Mouse (Mus musculus) MEL (cell line): ENCODE measurements around the gene Arl13b. TPM values are rescaled to one million over a fixed set of nuclear protein-coding genes. Genes with fewer than 3 reads are reported as not detected.

ENCODE experiments used
- DNase-seq: peaks from one replicate; pipeline ENCODE4 v3.0.0; 2011; ENCODE audit warnings: low read depth, low spot score
- H3K27ac ChIP-seq: 2 replicates; pipeline ENCODE4 v1.5.1; 2012; ENCODE audit warnings: low read depth, mild to moderate bottlenecking, control low read depth, low read length, moderate library complexity; ENCODE audit not compliant: control insufficient read depth
- H3K27me3 ChIP-seq, 2 experiments: fragments of 150-350 bp in 1 of 2; sonication (generic) in 1 of 2; 2 replicates each; pipeline ENCODE4 v1.6.1; 2012; ENCODE audit warnings: low read length in 2 of 2, mild to moderate bottlenecking in 2 of 2, improper control_type of control experiment in 1 of 2, moderate library complexity in 1 of 2; ENCODE audit not compliant: insufficient read depth in 2 of 2, control insufficient read depth in 1 of 2
- H3K36me3 ChIP-seq, 2 experiments: 2 replicates each; pipeline ENCODE4 v1.6.1; 2012 to 2014; ENCODE audit warnings: low read length in 2 of 2, improper control_type of control experiment in 1 of 2, inconsistent platforms in 1 of 2, mild to moderate bottlenecking in 1 of 2; ENCODE audit not compliant: insufficient read depth in 2 of 2, control insufficient read depth in 1 of 2
- H3K4me1 ChIP-seq, 2 experiments: fragments of 150-350 bp in 1 of 2; sonication (generic) in 1 of 2; 2 replicates each; pipeline ENCODE4 v1.6.1; 2012; ENCODE audit warnings: low read length in 2 of 2, improper control_type of control experiment in 1 of 2, mild to moderate bottlenecking in 1 of 2; ENCODE audit not compliant: insufficient read depth in 2 of 2, control insufficient read depth in 1 of 2
- H3K4me3 ChIP-seq, 2 experiments: fragments of 150-350 bp in 1 of 2; sonication (generic) in 1 of 2; 2 replicates each; pipeline ENCODE4 v1.5.1; 2012; ENCODE audit warnings: low read depth in 2 of 2, low read length in 2 of 2, mild to moderate bottlenecking in 2 of 2, moderate library complexity in 2 of 2, control low read depth in 1 of 2, improper control_type of control experiment in 1 of 2; ENCODE audit not compliant: control insufficient read depth in 1 of 2, insufficient read depth in 1 of 2
- H3K79me2 ChIP-seq: 2 replicates; pipeline ENCODE4 v1.6.1; 2012; ENCODE audit warnings: mild to moderate bottlenecking, low read length, moderate library complexity; ENCODE audit not compliant: control insufficient read depth, poor library complexity, insufficient read depth
- H3K9ac ChIP-seq: 2 replicates; pipeline ENCODE4 v1.6.1; 2012; ENCODE audit warnings: low read depth, mild to moderate bottlenecking, control low read depth, low read length, moderate library complexity; ENCODE audit not compliant: control insufficient read depth, poor library complexity, severe bottlenecking
- H3K9me3 ChIP-seq: fragments of 150-350 bp; sonication (generic); replicated peaks from 2 replicates; pipeline ENCODE4 v1.6.1; 2012; ENCODE audit warnings: mild to moderate bottlenecking, low read length, improper control_type of control experiment, moderate library complexity; ENCODE audit not compliant: insufficient read depth
- CHD1 ChIP-seq: IDR thresholded peaks from 2 replicates; pipeline ENCODE4 v1.6.1; 2012; ENCODE audit warnings: low read depth, mild to moderate bottlenecking, inconsistent platforms, low read length, improper control_type of control experiment
- CHD2 ChIP-seq: IDR thresholded peaks from 2 replicates; pipeline ENCODE4 v1.6.1; 2011; ENCODE audit warnings: low read length, improper control_type of control experiment
- EP300 ChIP-seq, 2 experiments: IDR thresholded peaks; 2 replicates each; pipeline ENCODE4 v1.6.1; 2011; ENCODE audit warnings: improper control_type of control experiment in 2 of 2, low read length in 2 of 2, low read depth in 1 of 2, mild to moderate bottlenecking in 1 of 2
- ETS1 ChIP-seq: IDR thresholded peaks from 2 replicates; pipeline ENCODE4 v1.6.1; 2012; ENCODE audit warnings: low read depth, mild to moderate bottlenecking, inconsistent platforms, low read length, improper control_type of control experiment, moderate library complexity
- GABPA ChIP-seq: IDR thresholded peaks from 2 replicates; pipeline ENCODE4 v1.6.1; 2012; ENCODE audit warnings: low read depth, mild to moderate bottlenecking, inconsistent platforms, low read length, improper control_type of control experiment, moderate library complexity
- GATA1 ChIP-seq: IDR thresholded peaks from 2 replicates; pipeline ENCODE4 v1.6.1; 2011; ENCODE audit warnings: low read depth, low read length, improper control_type of control experiment
- HCFC1 ChIP-seq: IDR thresholded peaks from 2 replicates; pipeline ENCODE4 v1.6.1; 2012; ENCODE audit warnings: low read depth, mild to moderate bottlenecking, inconsistent platforms, low read length, improper control_type of control experiment, moderate library complexity
- MAFK ChIP-seq: IDR thresholded peaks from 2 replicates; pipeline ENCODE4 v1.6.1; 2011; ENCODE audit warnings: low read depth, mild to moderate bottlenecking, low read length, improper control_type of control experiment, borderline replicate concordance
- MAX ChIP-seq: IDR thresholded peaks from 2 replicates; pipeline ENCODE4 v1.6.1; 2011; ENCODE audit warnings: low read length, improper control_type of control experiment
- MAZ ChIP-seq: IDR thresholded peaks from 2 replicates; pipeline ENCODE4 v1.6.1; 2012; ENCODE audit warnings: low read depth, mild to moderate bottlenecking, inconsistent platforms, low read length, improper control_type of control experiment
- MYB ChIP-seq: IDR thresholded peaks from 2 replicates; pipeline ENCODE4 v1.6.1; 2011; ENCODE audit warnings: mild to moderate bottlenecking, low read depth, low read length, improper control_type of control experiment
- MYC ChIP-seq: IDR thresholded peaks from 2 replicates; pipeline ENCODE4 v1.6.1; 2011; ENCODE audit warnings: low read depth, mild to moderate bottlenecking, low read length, improper control_type of control experiment, moderate library complexity
- NELFE ChIP-seq: IDR thresholded peaks from 2 replicates; pipeline ENCODE4 v1.6.1; 2011; ENCODE audit warnings: low read depth, low read length, improper control_type of control experiment
- NRF1 ChIP-seq: IDR thresholded peaks from 2 replicates; pipeline ENCODE4 v1.6.1; 2014; ENCODE audit warnings: low read depth, mild to moderate bottlenecking, inconsistent platforms, low read length, improper control_type of control experiment, moderate library complexity; ENCODE audit not compliant: poor library complexity, insufficient read depth, severe bottlenecking
- POLR2AphosphoS2 ChIP-seq: IDR thresholded peaks from 2 replicates; pipeline ENCODE4 v1.6.1; 2011; ENCODE audit warnings: low read length, improper control_type of control experiment
- SMC3 ChIP-seq: IDR thresholded peaks from 2 replicates; pipeline ENCODE4 v1.6.1; 2011; ENCODE audit warnings: low read depth, low read length, improper control_type of control experiment
- TBP ChIP-seq: IDR thresholded peaks from 2 replicates; pipeline ENCODE4 v1.8.0; 2011; ENCODE audit warnings: low read depth, low read length, improper control_type of control experiment
- TCF12 ChIP-seq: IDR thresholded peaks from 2 replicates; pipeline ENCODE4 v1.6.1; 2014; ENCODE audit warnings: low read depth, mild to moderate bottlenecking, inconsistent platforms, low read length, improper control_type of control experiment, moderate library complexity
- ZC3H11A ChIP-seq: IDR thresholded peaks from 2 replicates; pipeline ENCODE4 v1.6.1; 2012; ENCODE audit warnings: low read depth, mild to moderate bottlenecking, inconsistent platforms, low read length, improper control_type of control experiment
- ZMIZ1 ChIP-seq: IDR thresholded peaks from 2 replicates; pipeline ENCODE4 v1.6.1; 2012; ENCODE audit warnings: low read depth, mild to moderate bottlenecking, inconsistent platforms, low read length, improper control_type of control experiment, moderate library complexity
- ZNF384 ChIP-seq: IDR thresholded peaks from 2 replicates; pipeline ENCODE4 v1.6.1; 2012; ENCODE audit warnings: low read depth, mild to moderate bottlenecking, inconsistent platforms, low read length, improper control_type of control experiment
- polyA plus RNA-seq, 2 experiments: library from polyadenylated mRNA; stranded (reverse) in 1 of 2; unstranded in 1 of 2; fragments of >175 nt in 1 of 2; fragments of >200 nt in 1 of 2; gene quantifications; 2 replicates each; pipeline versions ENCODE4 v1.2.1 to v1.2.4; 2012; ENCODE audit warnings: low replicate concordance in 2 of 2, low read depth in 1 of 2; ENCODE audit not compliant: insufficient read length in 2 of 2, insufficient read depth in 1 of 2, missing spikeins in 1 of 2
- total RNA-seq: library from RNA; depleted of rRNA; stranded (reverse); fragments of 300-350 nt; gene quantifications from 2 replicates; pipeline ENCODE4 v1.2.3, GENCODE M21; 2012

Gene Arl13b
- total and polyA plus RNA-seq, 3 experiments: 3.2 to 4.3 TPM; not detected in 1

GRCm38 (mm10) chr16:62826156-62827001 is 20.5 kb downstream of the Arl13b start (continued):
- no peak for TF ChIP-seq GABPA
- no peak for TF ChIP-seq ETS1
- no peak for TF ChIP-seq EP300 (IDR thresholded peaks at IDR 0.05; ENCODE audit: low read depth in 1 of 2, low read length in 2 of 2)
- TF ChIP-seq HCFC1: no peak
- TF ChIP-seq ZNF384: no peak
- TF ChIP-seq TCF12: no peak
- peak; percentile 44; the same call in 1 of the 2 replicates for TF ChIP-seq ZC3H11A
- peak; percentile 72 for TF ChIP-seq SMC3
- no peak for TF ChIP-seq MAZ
- no peak for TF ChIP-seq GATA1
- TF ChIP-seq POLR2AphosphoS2: no peak

- Histone ChIP-seq H3K27me3 (no peaks in the 10 kb centered on the region), H3K9me3 (no peaks in the 10 kb centered on the region), H3K36me3 (no peaks in the 10 kb centered on the region), H3K79me2 (no peaks in the 10 kb centered on the region), H3K4me1 (no peaks in the 10 kb centered on the region), H3K27ac (no peak overlapping the region), H3K4me3 (no peak overlapping the region), H3K9ac (no peak overlapping the region)
- TF ChIP-seq ETS1 (no peak), CHD1 (no peak), GABPA (no peak), MAX (no peak), NRF1 (no peak), ZC3H11A (no peak), SMC3 (no peak), MYB (no peak), CHD2 (no peak), ZNF384 (no peak)
- no peak for DNase-seq
Measured at GRCm38 (mm10) chr16:62822472-62822871, 24.4 kb downstream of the Arl13b start.

GRCm38 (mm10) chr16:62814491-62814890 is 32.3 kb downstream of the Arl13b start, which contains the start of gene Stx19:
Gene Stx19, plus strand, starts transcription at chr16:62814676.
- Histone ChIP-seq H3K4me1 (peaks cover 0 to 3% of the 10 kb centered on the region in 2 experiments; a peak in 1 of 4 replicates), H3K27me3 (no peaks in the 10 kb centered on the region), H3K9me3 (no peaks in the 10 kb centered on the region), H3K79me2 (no peaks in the 10 kb centered on the region), H3K27ac (no peak within 1 kb of the TSS), H3K9ac (no peak within 1 kb of the TSS), H3K36me3 (peaks cover 0 to 2% of the 10 kb centered on the region in 2 experiments; a peak in 1 of 4 replicates), H3K4me3 (no peak within 1 kb of the TSS)
- TF ChIP-seq ZNF384: no peak
- TF ChIP-seq TBP: no peak
- no peak for TF ChIP-seq GATA1
- TF ChIP-seq MAFK: no peak
- TF ChIP-seq ZMIZ1: no peak
- no peak for TF ChIP-seq MYC
- no peak for TF ChIP-seq NELFE
- no peak for TF ChIP-seq MAZ
- DNase-seq: no peak
